Mouse (Mus musculus) hindbrain, postnatal 0 days (tissue): ENCODE measurements around the gene Spint1. TPM values are rescaled to one million over a fixed set of nuclear protein-coding genes. Genes with fewer than 3 reads are reported as not detected.

Experiments
- ATAC-seq: fragments of 200-750 bp; cut with Nextera tagmentation; 2 replicates; pipeline ENCODE4 v1.8.0; 2017; ENCODE audit warnings: mild to moderate bottlenecking, moderate TSS enrichment, moderate library complexity
- DNase-seq: peaks from one replicate; pipeline ENCODE4 v3.0.0-alpha.2; 2015; ENCODE audit warnings: low spot score
- H3K27ac ChIP-seq: fragments of 300-500 bp; sonication (generic); 2 replicates; pipeline ENCODE4 v1.5.1; 2014; ENCODE audit warnings: mild to moderate bottlenecking
- H3K27me3 ChIP-seq: fragments of 300-500 bp; sonication (generic); 2 replicates; pipeline ENCODE4 v1.6.1; 2014; ENCODE audit warnings: low read length, mixed read lengths; ENCODE audit not compliant: insufficient read depth
- H3K36me3 ChIP-seq: fragments of 300-500 bp; sonication (generic); 2 replicates; pipeline ENCODE4 v1.6.1; 2014; ENCODE audit warnings: low read length, mixed read lengths; ENCODE audit not compliant: insufficient read depth
- H3K4me1 ChIP-seq: fragments of 300-500 bp; sonication (generic); 2 replicates; pipeline ENCODE4 v1.6.1; 2014; ENCODE audit warnings: antibody characterized with exemption, low read length, mixed read lengths; ENCODE audit not compliant: insufficient read depth
- H3K4me2 ChIP-seq: fragments of 300-500 bp; sonication (generic); 2 replicates; pipeline ENCODE4 v1.6.1; 2014; ENCODE audit warnings: low read depth, mild to moderate bottlenecking, low read length, moderate library complexity, mixed read lengths
- H3K4me3 ChIP-seq: fragments of 300-500 bp; sonication (generic); 2 replicates; pipeline ENCODE4 v1.5.1; 2014; ENCODE audit warnings: low read length
- H3K9ac ChIP-seq: fragments of 300-500 bp; sonication (generic); replicated peaks from 2 replicates; pipeline ENCODE4 v1.6.1; 2014; ENCODE audit warnings: mild to moderate bottlenecking, low read length, moderate library complexity, mixed read lengths
- H3K9me3 ChIP-seq: fragments of 300-500 bp; sonication (generic); 2 replicates; pipeline ENCODE4 v1.6.1; 2016; ENCODE audit warnings: low read length, mixed read lengths
- CTCF ChIP-seq: IDR thresholded peaks from 2 replicates; pipeline ENCODE4 v1.5.1; 2016; ENCODE audit warnings: antibody characterized with exemption, control low read depth, low read depth
- whole genome bisulfite sequencing: fragments of 180-500 bp; shearing (Covaris S2); extraction: QIAGEN DNeasy Blood & Tissue Kit; methylation state at CpG from one replicate; pipeline ENCODE4 v1.1.7; 2014; 5-methylcytosine and 5-hydroxymethylcytosine counted together
- polyA plus RNA-seq: library from polyadenylated mRNA; unstranded; fragments of >200 nt; fragmentation: Nextera tagmentation; extraction: Ambion mirVana; gene quantifications from 2 replicates; pipeline ENCODE4 v1.2.1, GENCODE M21; 2015
- total RNA-seq: library from RNA; depleted of rRNA; stranded (reverse); fragments of >200 nt; gene quantifications from 2 replicates; pipeline ENCODE4 v1.2.3, GENCODE M21; 2014

The Spint1 gene
- total and polyA plus RNA-seq, 2 experiments from 2014 or later = 1.1 to 3.0 TPM

- no peak overlapping the region for H3K4me3 ChIP-seq
Observed at GRCm38 (mm10) chr2:119292281-119292680, 55.1 kb downstream of the Spint1 start.

GRCm38 (mm10) chr2:119292852-119293251 lies 55.7 kb downstream of the Spint1 start:
- TF ChIP-seq CTCF = no peak
- ATAC-seq = no peak
- no peak for DNase-seq
- Histone ChIP-seq H3K9ac (no peak overlapping the region), H3K4me3 (no peak overlapping the region), H3K27me3 (no peaks in the 10 kb centered on the region), H3K4me1 (peaks cover 10% of the 10 kb centered on the region; the same call in 1 of the 2 replicates), H3K4me2 (no peak overlapping the region), H3K36me3 (peaks cover 31% of the 10 kb centered on the region), H3K9me3 (no peaks in the 10 kb centered on the region), H3K27ac (no peak overlapping the region)
- WGBS = 91% methylated on average over 17 of the region's 17 CpGs

More at GRCm38 (mm10) chr2:119292281-119292680, 55.1 kb downstream of the Spint1 start:
- H3K4me1 ChIP-seq = peaks cover 10% of the 10 kb centered on the region; the same call in 1 of the 2 replicates
- H3K36me3 ChIP-seq = peaks cover 25% of the 10 kb centered on the region
- H3K27ac ChIP-seq = no peak overlapping the region
- H3K27me3 ChIP-seq = no peaks in the 10 kb centered on the region
- 96% methylated on average over 5 of the region's 5 CpGs for WGBS
- DNase-seq = no peak
- no peak for ATAC-seq
- no peak overlapping the region for H3K9ac ChIP-seq
- TF ChIP-seq CTCF = no peak
- no peak overlapping the region for H3K4me2 ChIP-seq
- H3K9me3 ChIP-seq = no peaks in the 10 kb centered on the region

GRCm38 (mm10) chr2:119293311-119293710 lies 56.1 kb downstream of the Spint1 start:
- 96% methylated on average over 17 of the region's 17 CpGs for WGBS
- ATAC-seq (no peak), DNase-seq (no peak)
- H3K36me3 ChIP-seq = peaks cover 33% of the 10 kb centered on the region
- no peak overlapping the region for H3K4me2 ChIP-seq
- H3K4me3 ChIP-seq = no peak overlapping the region
- H3K27ac ChIP-seq = no peak overlapping the region
- H3K27me3 ChIP-seq = no peaks in the 10 kb centered on the region
- no peak for TF ChIP-seq CTCF
- no peaks in the 10 kb centered on the region for H3K9me3 ChIP-seq
- H3K9ac ChIP-seq = no peak overlapping the region
- H3K4me1 ChIP-seq = peaks cover 10% of the 10 kb centered on the region; the same call in 1 of the 2 replicates

GRCm38 (mm10) chr2:119293776-119294390 lies 56.7 kb downstream of the Spint1 start:
- TF ChIP-seq CTCF = no peak
- Histone ChIP-seq H3K27me3 (no peaks in the 10 kb centered on the region), H3K9ac (no peak overlapping the region), H3K4me3 (no peak overlapping the region), H3K4me2 (no peak overlapping the region), H3K4me1 (peaks cover 10% of the 10 kb centered on the region; the same call in 1 of the 2 replicates), H3K9me3 (no peaks in the 10 kb centered on the region), H3K36me3 (peaks cover 35% of the 10 kb centered on the region), H3K27ac (no peak overlapping the region)
- no peak for ATAC-seq
- 89% methylated on average over 34 of the region's 34 CpGs for WGBS
- DNase-seq = no peak

- H3K9me3 ChIP-seq = no peaks in the 10 kb centered on the region
- no peaks in the 10 kb centered on the region for H3K27me3 ChIP-seq
- no peak overlapping the region for H3K27ac ChIP-seq
- no peak overlapping the region for H3K9ac ChIP-seq
- H3K36me3 ChIP-seq = peaks cover 40% of the 10 kb centered on the region
- H3K4me2 ChIP-seq = no peak overlapping the region
- H3K4me1 ChIP-seq = peaks cover 10% of the 10 kb centered on the region; the same call in 1 of the 2 replicates
- 90% methylated on average over 18 of the region's 18 CpGs for WGBS
- H3K4me3 ChIP-seq = no peak overlapping the region
- DNase-seq (no peak), ATAC-seq (no peak)
- no peak for TF ChIP-seq CTCF
Observed at GRCm38 (mm10) chr2:119294411-119294810, 57.2 kb downstream of the Spint1 start.

GRCm38 (mm10) chr2:119296756-119297155 lies 59.6 kb downstream of the Spint1 start:
- DNase-seq (no peak), ATAC-seq (no peak)
- Histone ChIP-seq H3K27ac (no peak overlapping the region), H3K4me1 (peaks cover 4% of the 10 kb centered on the region; the same call in 1 of the 2 replicates), H3K36me3 (peaks cover 40% of the 10 kb centered on the region), H3K4me2 (no peak overlapping the region), H3K4me3 (no peak overlapping the region), H3K27me3 (no peaks in the 10 kb centered on the region), H3K9ac (no peak overlapping the region), H3K9me3 (no peaks in the 10 kb centered on the region)
- 92% methylated on average over 12 of the region's 12 CpGs for WGBS
- TF ChIP-seq CTCF = no peak

GRCm38 (mm10) chr2:119297506-119297905 lies 60.3 kb downstream of the Spint1 start:
- no peak for ATAC-seq

More at GRCm38 (mm10) chr2:119297506-119297905, 60.3 kb downstream of the Spint1 start:
- 93% methylated on average over 19 of the region's 19 CpGs for WGBS
- no peak for DNase-seq
- Histone ChIP-seq H3K4me2 (no peak overlapping the region), H3K9me3 (no peaks in the 10 kb centered on the region), H3K4me3 (no peak overlapping the region), H3K27me3 (no peaks in the 10 kb centered on the region), H3K4me1 (peaks cover 4% of the 10 kb centered on the region; the same call in 1 of the 2 replicates), H3K9ac (no peak overlapping the region), H3K27ac (no peak overlapping the region), H3K36me3 (peaks cover 36% of the 10 kb centered on the region)
- TF ChIP-seq CTCF = no peak
